Mouse (Mus musculus) heart, embryonic 13.5 days (tissue): ENCODE data around the gene Igfn1. TPM values are rescaled to one million over a fixed set of nuclear protein-coding genes. Genes with fewer than 3 reads are reported as not detected.
A peak's percentile ranks its signal among the peaks of the same experiment; 100 is the strongest.

Experiments
- ATAC-seq: fragments of 200-750 bp; cut with Nextera tagmentation; 2 replicates; pipeline ENCODE4 v1.8.0; 2017; ENCODE audit warnings: moderate TSS enrichment; ENCODE audit not compliant: insufficient number of reproducible peaks, low FRiP score, low TSS enrichment; ENCODE audit errors: extremely low read depth
- H3K27ac ChIP-seq: fragments of 300-500 bp; sonication (generic); replicated peaks from 2 replicates; pipeline ENCODE4 v1.5.1; 2015; ENCODE audit warnings: moderate library complexity, mild to moderate bottlenecking, inconsistent platforms
- H3K27me3 ChIP-seq: fragments of 300-500 bp; sonication (generic); replicated peaks from 2 replicates; pipeline ENCODE4 v1.6.1; 2015; ENCODE audit warnings: mild to moderate bottlenecking, inconsistent platforms
- H3K36me3 ChIP-seq: fragments of 300-500 bp; sonication (generic); 2 replicates; pipeline ENCODE4 v1.6.1; 2015; ENCODE audit warnings: mild to moderate bottlenecking, inconsistent platforms
- H3K4me1 ChIP-seq: fragments of 300-500 bp; sonication (generic); 2 replicates; pipeline ENCODE4 v1.6.1; 2015; ENCODE audit warnings: inconsistent platforms
- H3K4me2 ChIP-seq: fragments of 300-500 bp; sonication (generic); 2 replicates; pipeline ENCODE4 v1.6.1; 2015; ENCODE audit warnings: inconsistent platforms, mild to moderate bottlenecking, moderate library complexity
- H3K4me3 ChIP-seq: fragments of 300-500 bp; sonication (generic); 2 replicates; pipeline ENCODE4 v1.5.1; 2015; ENCODE audit warnings: moderate library complexity, mild to moderate bottlenecking, inconsistent platforms
- H3K9ac ChIP-seq: fragments of 300-500 bp; sonication (generic); 2 replicates; pipeline ENCODE4 v1.6.1; 2015; ENCODE audit warnings: inconsistent platforms, mild to moderate bottlenecking, moderate library complexity
- H3K9me3 ChIP-seq: fragments of 300-500 bp; sonication (generic); 2 replicates; pipeline ENCODE4 v1.6.1; 2016; ENCODE audit warnings: inconsistent platforms
- WGBS: fragments of 180-500 bp; shearing (Covaris S2); methylation state at CpG from one replicate; pipeline ENCODE4 v1.1.7; 2015; ENCODE audit warnings: mixed read lengths; 5-methylcytosine and 5-hydroxymethylcytosine counted together
- polyA plus RNA-seq: library from polyadenylated mRNA; unstranded; fragments of >200 nt; fragmentation: Nextera tagmentation; extraction: Ambion mirVana; gene quantifications from 2 replicates; pipeline ENCODE4 v1.2.1, GENCODE M21; 2015

The Igfn1 gene
- not detected in 2 replicates for polyA plus RNA-seq

- Histone ChIP-seq H3K9me3 (no peaks in the 10 kb centered on the region), H3K27ac (no peak within 1 kb of the TSS), H3K36me3 (no peaks in the 10 kb centered on the region), H3K27me3 (peaks cover 11% of the 10 kb centered on the region; the same call in 1 of the 2 replicates), H3K4me2 (peak within 1 kb of the TSS; percentile 95), H3K4me1 (peaks cover 16% of the 10 kb centered on the region), H3K9ac (peak within 1 kb of the TSS; percentile 81), H3K4me3 (peak within 1 kb of the TSS; percentile 63)
- ATAC-seq = no peak
- WGBS = 78% methylated on average over 3 of the region's 3 CpGs
Observed at GRCm38 (mm10) chr1:136006292-136006748, at the start of gene Igfn1. Igfn1 (minus strand) TSS chr1:136006342.

GRCm38 (mm10) chr1:136055771-136056170 lies 49.6 kb upstream of the Igfn1 start:
- Histone ChIP-seq H3K4me3 (no peak overlapping the region), H3K4me1 (peaks cover 28% of the 10 kb centered on the region), H3K36me3 (no peaks in the 10 kb centered on the region), H3K9me3 (no peaks in the 10 kb centered on the region), H3K9ac (no peak overlapping the region), H3K27me3 (peaks cover 55% of the 10 kb centered on the region), H3K4me2 (no peak overlapping the region), H3K27ac (no peak overlapping the region)
- 79% methylated on average over 3 of the region's 3 CpGs for WGBS
- no peak for ATAC-seq

- Histone ChIP-seq H3K9ac (0 out of 2 replicates have a peak within 1 kb of the TSS, but pooled peaks have one; percentile 25), H3K9me3 (no peaks in the 10 kb centered on the region), H3K4me2 (no peak within 1 kb of the TSS), H3K4me1 (peaks cover 34% of the 10 kb centered on the region), H3K27me3 (peaks cover 78% of the 10 kb centered on the region), H3K4me3 (no peak within 1 kb of the TSS), H3K36me3 (no peaks in the 10 kb centered on the region), H3K27ac (no peak within 1 kb of the TSS)
- WGBS = 24% methylated on average over 11 of the region's 11 CpGs
- ATAC-seq = no peak
Observed at GRCm38 (mm10) chr1:136052547-136052946, 46.4 kb upstream of the Igfn1 start, which contains the start of gene Cacna1s. Cacna1s (plus strand) TSS chr1:136052750.

- Histone ChIP-seq H3K9ac (peak overlapping the region; percentile 1; the same call in 1 of the 2 replicates), H3K9me3 (no peaks in the 10 kb centered on the region), H3K27me3 (peaks cover 84% of the 10 kb centered on the region), H3K27ac (no peak overlapping the region), H3K4me2 (peak overlapping the region; percentile 61), H3K4me1 (peaks cover 34% of the 10 kb centered on the region), H3K36me3 (no peaks in the 10 kb centered on the region), H3K4me3 (peak overlapping the region; percentile 41)
- no peak; the same call in 1 of the 2 replicates for ATAC-seq
- WGBS = 0% methylated on average over 6 of the region's 6 CpGs
Observed at GRCm38 (mm10) chr1:136051465-136051864, 45.3 kb upstream of the Igfn1 start.

GRCm38 (mm10) chr1:136051013-136051315 lies 44.8 kb upstream of the Igfn1 start:
- Histone ChIP-seq H3K4me1 (peaks cover 34% of the 10 kb centered on the region), H3K4me2 (peak overlapping the region; percentile 61), H3K9ac (peak overlapping the region; percentile 1; the same call in 1 of the 2 replicates), H3K9me3 (no peaks in the 10 kb centered on the region), H3K27ac (no peak overlapping the region), H3K27me3 (peaks cover 80% of the 10 kb centered on the region), H3K4me3 (peak overlapping the region; percentile 41), H3K36me3 (no peaks in the 10 kb centered on the region)
- no peak for ATAC-seq
- WGBS = 1% methylated on average over 36 of the region's 36 CpGs

GRCm38 (mm10) chr1:136050312-136051012 lies 44.3 kb upstream of the Igfn1 start, which contains the start of gene Ascl5:
Ascl5 (plus strand) TSS chr1:136050804.
- H3K4me2 ChIP-seq = peak within 1 kb of the TSS; percentile 61
- no peaks in the 10 kb centered on the region for H3K9me3 ChIP-seq
- H3K27me3 ChIP-seq = peaks cover 76% of the 10 kb centered on the region
- peak within 1 kb of the TSS; percentile 1; the same call in 1 of the 2 replicates for H3K9ac ChIP-seq
- H3K36me3 ChIP-seq = no peaks in the 10 kb centered on the region
- H3K4me3 ChIP-seq = peak within 1 kb of the TSS; percentile 41
- H3K4me1 ChIP-seq = peaks cover 34% of the 10 kb centered on the region
- no peak within 1 kb of the TSS for H3K27ac ChIP-seq
- ATAC-seq = no peak
- WGBS = 17% methylated on average over 29 of the region's 29 CpGs

- no peak overlapping the region for H3K4me3 ChIP-seq
- peaks cover 71% of the 10 kb centered on the region for H3K27me3 ChIP-seq
- peaks cover 23% of the 10 kb centered on the region for H3K4me1 ChIP-seq
- H3K9ac ChIP-seq = no peak overlapping the region
- no peak overlapping the region for H3K27ac ChIP-seq
- ATAC-seq = no peak
- H3K9me3 ChIP-seq = no peaks in the 10 kb centered on the region
- 63% methylated on average over 9 of the region's 9 CpGs for WGBS
- H3K4me2 ChIP-seq = no peak overlapping the region
- no peaks in the 10 kb centered on the region for H3K36me3 ChIP-seq
Observed at GRCm38 (mm10) chr1:136047894-136048293, 41.8 kb upstream of the Igfn1 start.

- peaks cover 71% of the 10 kb centered on the region for H3K27me3 ChIP-seq
- WGBS = 9% methylated on average over 2 of the region's 2 CpGs
- no peak for ATAC-seq
Observed at GRCm38 (mm10) chr1:136047432-136047831, 41.3 kb upstream of the Igfn1 start.

GRCm38 (mm10) chr1:136045774-136046173 lies 39.6 kb upstream of the Igfn1 start:
- Histone ChIP-seq H3K27me3 (peaks cover 72% of the 10 kb centered on the region), H3K36me3 (no peaks in the 10 kb centered on the region), H3K9ac (no peak overlapping the region), H3K4me3 (no peak overlapping the region), H3K4me2 (no peak overlapping the region), H3K4me1 (peaks cover 17% of the 10 kb centered on the region), H3K27ac (no peak overlapping the region), H3K9me3 (no peaks in the 10 kb centered on the region)
- ATAC-seq = no peak
- WGBS = 10% methylated on average over 4 of the region's 4 CpGs

More at GRCm38 (mm10) chr1:136047432-136047831, 41.3 kb upstream of the Igfn1 start:
- H3K4me3 ChIP-seq = no peak overlapping the region
- H3K9ac ChIP-seq = no peak overlapping the region
- H3K36me3 ChIP-seq = no peaks in the 10 kb centered on the region
- no peak overlapping the region for H3K27ac ChIP-seq
- H3K4me2 ChIP-seq = no peak overlapping the region
- no peaks in the 10 kb centered on the region for H3K9me3 ChIP-seq
- peaks cover 18% of the 10 kb centered on the region for H3K4me1 ChIP-seq

- Histone ChIP-seq H3K4me1 (peaks cover 16% of the 10 kb centered on the region), H3K9ac (peak overlapping the region; percentile 45; the same call in 1 of the 2 replicates), H3K4me2 (0 out of 2 replicates have a peak overlapping the region, but pooled peaks have one; percentile 18), H3K36me3 (peaks cover 1% of the 10 kb centered on the region; the same call in 1 of the 2 replicates), H3K27ac (no peak overlapping the region), H3K4me3 (no peak overlapping the region), H3K9me3 (no peaks in the 10 kb centered on the region), H3K27me3 (peaks cover 49% of the 10 kb centered on the region)
- ATAC-seq = no peak; the same call in 1 of the 2 replicates
- WGBS = 20% methylated on average over 4 of the region's 4 CpGs
Observed at GRCm38 (mm10) chr1:136040874-136041273, 34.7 kb upstream of the Igfn1 start.

GRCm38 (mm10) chr1:136040452-136040851 lies 34.3 kb upstream of the Igfn1 start:
- Histone ChIP-seq H3K36me3 (peaks cover 6% of the 10 kb centered on the region), H3K9ac (peak overlapping the region; percentile 45; the same call in 1 of the 2 replicates), H3K4me1 (peaks cover 16% of the 10 kb centered on the region), H3K27me3 (peaks cover 49% of the 10 kb centered on the region), H3K9me3 (no peaks in the 10 kb centered on the region), H3K27ac (no peak overlapping the region), H3K4me3 (no peak overlapping the region), H3K4me2 (0 out of 2 replicates have a peak overlapping the region, but pooled peaks have one; percentile 18)
- 15% methylated on average over 11 of the region's 11 CpGs for WGBS
- ATAC-seq = no peak
